In the genomic region with DNA sequence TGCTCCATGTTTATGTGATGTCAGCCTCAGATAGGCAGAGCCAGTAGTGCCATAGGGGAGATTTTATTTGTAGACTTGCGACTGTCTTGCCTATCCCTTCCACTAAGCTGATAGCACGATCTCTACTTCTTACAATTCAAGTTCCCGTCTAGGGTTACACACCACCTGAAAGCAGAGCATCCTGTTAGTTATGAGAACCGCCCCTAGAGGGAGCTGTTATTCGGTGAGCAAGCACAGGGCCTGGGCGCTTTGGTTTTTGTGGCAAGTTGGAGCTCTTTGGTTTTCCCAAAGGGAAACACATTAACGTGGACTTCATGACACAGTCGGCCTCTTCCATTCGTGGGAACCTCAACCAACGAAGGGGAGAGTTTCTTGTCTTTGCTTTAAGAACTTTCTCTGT, we compare ENCODE assay signal across 9 mouse cellular contexts. TPM values are rescaled to one million over a fixed set of nuclear protein-coding genes. Genes with fewer than 3 reads are reported as not detected.
DNase-seq lines count a peak whose midpoint lies in the region; ATAC-seq and TF ChIP-seq lines count a peak whose summit lies in the region.
"Had no signal": no experiment of that assay in that cellular context is flagged by ENCODE, and none has a peak within 500 bp of the region (broad histone marks: within the 10 kb centered on the region; RNA-seq: fewer than 3 reads in every experiment).

No protein-coding gene starts in this region.

- TF ChIP-seq CTCF in E14TG2a.4 (conservative IDR thresholded peaks at IDR 0.05; ENCODE audit: low read length) = peak; percentile 72
- peak; percentile 85 for TF ChIP-seq CTCF in gastrocnemius, adult 2 months (IDR thresholded peaks at IDR 0.05)

- no peak for ATAC-seq in kidney, embryonic 15.5 days (replicated peaks; ENCODE audit: low FRiP score)
- ATAC-seq in midbrain, embryonic 15.5 days (replicated peaks) = no peak

- H3K27me3 ChIP-seq in kidney, embryonic 15.5 days = no peaks in the 10 kb centered on the region
- H3K27me3 ChIP-seq in E14TG2a.4 (ENCODE audit: insufficient read depth, low read length) = no peaks in the 10 kb centered on the region; the same call in 1 of the 2 replicates
- no peaks in the 10 kb centered on the region for H3K27me3 ChIP-seq in limb, embryonic 10.5 days (ENCODE audit: low read depth, poor library complexity, severe bottlenecking)
- no peaks in the 10 kb centered on the region for H3K27me3 ChIP-seq in midbrain, embryonic 15.5 days (replicated peaks)
- H3K27me3 ChIP-seq: heart, embryonic 13.5 days had no signal

- H3K4me3 ChIP-seq in kidney, embryonic 15.5 days (replicated peaks) = no peak overlapping the region
- H3K4me3 ChIP-seq in E14TG2a.4 (replicated peaks; ENCODE audit: low read length) = no peak overlapping the region
- no peak overlapping the region for H3K4me3 ChIP-seq in gastrocnemius, adult 2 months
- no peak overlapping the region for H3K4me3 ChIP-seq in limb, embryonic 10.5 days
- H3K4me3 ChIP-seq in midbrain, embryonic 15.5 days = no peak overlapping the region
- H3K4me3 ChIP-seq: heart, embryonic 13.5 days had no signal

- no peak overlapping the region for H3K4me2 ChIP-seq in kidney, embryonic 15.5 days
- H3K4me2 ChIP-seq in midbrain, embryonic 15.5 days = no peak overlapping the region
- H3K4me2 ChIP-seq: heart, embryonic 13.5 days had no signal

- DNase-seq in kidney, adult 8-10 months = peak; percentile 57 to 78
- peak; percentile 88 for DNase-seq in ZHBTc4 (ENCODE audit: low read depth, low spot score)
- peak; percentile 62 for DNase-seq in gastrocnemius, adult 2 months
- DNase-seq in limb, embryonic 10.5 days (ENCODE audit: low spot score) = peak; percentile 57
- peak; percentile 39 for DNase-seq in retina, postnatal 7 days (ENCODE audit: low read depth, low spot score)

- H3K4me1 ChIP-seq in kidney, embryonic 15.5 days = no peaks in the 10 kb centered on the region
- H3K4me1 ChIP-seq in E14TG2a.4 (replicated peaks; ENCODE audit: low read depth, low read length) = peaks cover 19% of the 10 kb centered on the region
- no peaks in the 10 kb centered on the region for H3K4me1 ChIP-seq in limb, embryonic 10.5 days
- no peaks in the 10 kb centered on the region for H3K4me1 ChIP-seq in midbrain, embryonic 15.5 days
- H3K4me1 ChIP-seq: heart, embryonic 13.5 days had no signal

- no peak overlapping the region for H3K9ac ChIP-seq in kidney, embryonic 15.5 days
- H3K9ac ChIP-seq in midbrain, embryonic 15.5 days = no peak overlapping the region
- H3K9ac ChIP-seq: heart, embryonic 13.5 days had no signal

- no peak overlapping the region for H3K27ac ChIP-seq in kidney, embryonic 15.5 days
- H3K27ac ChIP-seq in gastrocnemius, adult 2 months = no peak overlapping the region
- no peak overlapping the region for H3K27ac ChIP-seq in limb, embryonic 10.5 days
- no peak overlapping the region for H3K27ac ChIP-seq in midbrain, embryonic 15.5 days
- H3K27ac ChIP-seq: heart, embryonic 13.5 days had no signal

- H3K36me3 ChIP-seq in kidney, embryonic 15.5 days = peaks cover 29% of the 10 kb centered on the region
- peaks cover 27% of the 10 kb centered on the region for H3K36me3 ChIP-seq in E14TG2a.4 (ENCODE audit: insufficient read depth, low read length)
- H3K36me3 ChIP-seq in limb, embryonic 10.5 days = peaks cover 30% of the 10 kb centered on the region
- peaks cover 21% of the 10 kb centered on the region for H3K36me3 ChIP-seq in midbrain, embryonic 15.5 days (replicated peaks)

- H3K9me3 ChIP-seq in kidney, embryonic 15.5 days (replicated peaks) = no peaks in the 10 kb centered on the region
- H3K9me3 ChIP-seq in E14TG2a.4 (ENCODE audit: low read length) = no peaks in the 10 kb centered on the region
- no peaks in the 10 kb centered on the region for H3K9me3 ChIP-seq in limb, embryonic 10.5 days (replicated peaks)
- H3K9me3 ChIP-seq in midbrain, embryonic 15.5 days = no peaks in the 10 kb centered on the region
- H3K9me3 ChIP-seq: heart, embryonic 13.5 days had no signal

- WGBS in kidney, embryonic 15.5 days = 29% methylated on average over 10 of the region's 10 CpGs
- 28% methylated on average over 10 of the region's 10 CpGs for WGBS in limb, embryonic 10.5 days
- 33% methylated on average over 10 of the region's 10 CpGs for WGBS in midbrain, embryonic 15.5 days

- intact Hi-C loops in gastrocnemius, adult 2 months (cut with DNase I) = loop anchor here (2.0 kb wide), 1 partner anchor 47 kb away; no protein-coding TSS in a partner anchor

RNA-seq across cellular contexts. Expression of a gene that starts 3.3 kb away (rescaled TPM):
- not detected in 2 replicates for polyA plus RNA-seq in kidney, embryonic 15.5 days (2015; fragmentation: Nextera tagmentation; extraction: Ambion mirVana)
- total RNA-seq in gastrocnemius, adult 2 months (2021) = not detected
- not detected in 2 replicates for polyA plus RNA-seq in limb, embryonic 10.5 days (2016; fragmentation: Nextera tagmentation; extraction: Ambion mirVana)
- not detected in 2 replicates for polyA plus RNA-seq in midbrain, embryonic 15.5 days (2015; fragmentation: Nextera tagmentation; extraction: Ambion mirVana)
- polyA plus RNA-seq: heart, embryonic 13.5 days had no signal

RNA-seq across cellular contexts. Expression of a gene that starts 9.5 kb away (rescaled TPM):
- 7.7 and 8.3 TPM in 2 replicates for polyA plus RNA-seq in kidney, embryonic 15.5 days (2015; fragmentation: Nextera tagmentation; extraction: Ambion mirVana)
- total RNA-seq in gastrocnemius, adult 2 months (2021) = 1 to 10 TPM; 7.6 to 9.4 TPM
- 2.2 and 3.2 TPM in 2 replicates for polyA plus RNA-seq in limb, embryonic 10.5 days (2016; fragmentation: Nextera tagmentation; extraction: Ambion mirVana)
- polyA plus RNA-seq in midbrain, embryonic 15.5 days (2015; fragmentation: Nextera tagmentation; extraction: Ambion mirVana) = 2.4 and 3.5 TPM in 2 replicates

RNA-seq across cellular contexts. Expression of a gene that starts 13.5 kb away (rescaled TPM):
- 59.2 and 64.2 TPM in 2 replicates for polyA plus RNA-seq in kidney, embryonic 15.5 days (2015; fragmentation: Nextera tagmentation; extraction: Ambion mirVana)
- 10 to 100 TPM; 21.7 to 24.7 TPM for total RNA-seq in gastrocnemius, adult 2 months (2021)
- polyA plus RNA-seq in limb, embryonic 10.5 days (2016; fragmentation: Nextera tagmentation; extraction: Ambion mirVana) = 54.4 and 54.5 TPM in 2 replicates
- polyA plus RNA-seq in midbrain, embryonic 15.5 days (2015; fragmentation: Nextera tagmentation; extraction: Ambion mirVana) = 87.9 and 90.5 TPM in 2 replicates

RNA-seq across cellular contexts. Expression of a gene that starts 15.7 kb away (rescaled TPM):
- polyA plus RNA-seq in kidney, embryonic 15.5 days (2015; fragmentation: Nextera tagmentation; extraction: Ambion mirVana) = 13.0 and 14.0 TPM in 2 replicates
- total RNA-seq in gastrocnemius, adult 2 months (2021) = 10 to 100 TPM; 12.9 to 25.5 TPM
- polyA plus RNA-seq in limb, embryonic 10.5 days (2016; fragmentation: Nextera tagmentation; extraction: Ambion mirVana) = 0.70 and 2.1 TPM in 2 replicates
- 19.2 and 19.5 TPM in 2 replicates for polyA plus RNA-seq in midbrain, embryonic 15.5 days (2015; fragmentation: Nextera tagmentation; extraction: Ambion mirVana)

RNA-seq across cellular contexts. Expression of a gene that starts 26.6 kb away (rescaled TPM):
- polyA plus RNA-seq in kidney, embryonic 15.5 days (2015; fragmentation: Nextera tagmentation; extraction: Ambion mirVana) = 149 and 161 TPM in 2 replicates
- 10 to 100 TPM; 39.8 to 95.4 TPM for total RNA-seq in gastrocnemius, adult 2 months (2021)
- polyA plus RNA-seq in limb, embryonic 10.5 days (2016; fragmentation: Nextera tagmentation; extraction: Ambion mirVana) = 22.1 and 24.2 TPM in 2 replicates
- polyA plus RNA-seq in midbrain, embryonic 15.5 days (2015; fragmentation: Nextera tagmentation; extraction: Ambion mirVana) = 6.7 and 7.1 TPM in 2 replicates
